7 mouse cellular contexts compared by ENCODE assay signal in genomic region chr16:8738542-8739514, GRCm38 (mm10). TPM values are rescaled to one million over a fixed set of nuclear protein-coding genes. Genes with fewer than 3 reads are reported as not detected.
DNase-seq lines count a peak whose midpoint lies in the region; ATAC-seq and TF ChIP-seq lines count a peak whose summit lies in the region.

No protein-coding gene starts in this region.

- DNase-seq in adrenal gland, postnatal 10 days: peak; percentile 95
- peak; percentile 89 for DNase-seq in embryo, embryonic 9.5 days (ENCODE audit: extremely low spot score)
- peak; percentile 91 for DNase-seq in limb, embryonic 10.5 days (ENCODE audit: low spot score)
- DNase-seq in skeletal muscle tissue, adult 2 months (ENCODE audit: low read depth, low spot score): peak; percentile 61

- H3K36me3 ChIP-seq in intestine, postnatal 0 days (ENCODE audit: control insufficient read depth, insufficient read depth): no peaks in the 10 kb centered on the region
- H3K36me3 ChIP-seq in limb, embryonic 10.5 days: peaks cover 4% of the 10 kb centered on the region; the same call in 1 of the 2 replicates
- H3K36me3 ChIP-seq in midbrain, embryonic 12.5 days: no peaks in the 10 kb centered on the region

- peak; percentile 74 for ATAC-seq in granulocyte monocyte progenitor cell, adult 5-6 weeks (replicated peaks; ENCODE audit: poor library complexity, severe bottlenecking)
- ATAC-seq in intestine, postnatal 0 days: peak; percentile 90
- ATAC-seq in midbrain, embryonic 12.5 days (ENCODE audit: low FRiP score, low read depth): peak; percentile 93

- TF ChIP-seq CTCF in intestine, postnatal 0 days (IDR thresholded peaks at IDR 0.05; ENCODE audit: low read depth): no peak

- H3K4me1 ChIP-seq in intestine, postnatal 0 days (replicated peaks; ENCODE audit: control insufficient read depth, insufficient read depth, low read length): peaks cover 13% of the 10 kb centered on the region; the same call in 1 of the 2 replicates
- H3K4me1 ChIP-seq in limb, embryonic 10.5 days: peaks cover 28% of the 10 kb centered on the region
- H3K4me1 ChIP-seq in midbrain, embryonic 12.5 days: peaks cover 32% of the 10 kb centered on the region

- H3K27ac ChIP-seq in intestine, postnatal 0 days (ENCODE audit: low read depth, low read length): peak overlapping the region; percentile 99
- peak overlapping the region; percentile 98 for H3K27ac ChIP-seq in limb, embryonic 10.5 days
- peak overlapping the region; percentile 94 for H3K27ac ChIP-seq in midbrain, embryonic 12.5 days (replicated peaks)

- no peaks in the 10 kb centered on the region for H3K9me3 ChIP-seq in intestine, postnatal 0 days (ENCODE audit: control insufficient read depth)
- no peaks in the 10 kb centered on the region for H3K9me3 ChIP-seq in limb, embryonic 10.5 days (replicated peaks)
- no peaks in the 10 kb centered on the region for H3K9me3 ChIP-seq in midbrain, embryonic 12.5 days

- H3K4me3 ChIP-seq in intestine, postnatal 0 days (ENCODE audit: low read depth, low read length): peak overlapping the region; percentile 69
- H3K4me3 ChIP-seq in limb, embryonic 10.5 days: peak overlapping the region; percentile 97
- peak overlapping the region; percentile 98 for H3K4me3 ChIP-seq in midbrain, embryonic 12.5 days

- H3K27me3 ChIP-seq in intestine, postnatal 0 days (replicated peaks; ENCODE audit: control insufficient read depth, insufficient read depth, low read length): no peaks in the 10 kb centered on the region
- H3K27me3 ChIP-seq in limb, embryonic 10.5 days (ENCODE audit: low read depth, poor library complexity, severe bottlenecking): no peaks in the 10 kb centered on the region
- H3K27me3 ChIP-seq in midbrain, embryonic 12.5 days: no peaks in the 10 kb centered on the region

- WGBS in intestine, postnatal 0 days: 2% methylated on average over 85 of the region's 126 CpGs
- 13% methylated on average over 125 of the region's 126 CpGs for WGBS in limb, embryonic 10.5 days
- WGBS in midbrain, embryonic 12.5 days: 2% methylated on average over 73 of the region's 126 CpGs

- peak overlapping the region; percentile 96 for H3K9ac ChIP-seq in intestine, postnatal 0 days (ENCODE audit: low read depth, low read length)
- H3K9ac ChIP-seq in midbrain, embryonic 12.5 days (replicated peaks): peak overlapping the region; percentile 92

- peak overlapping the region; percentile 93 for H3K4me2 ChIP-seq in intestine, postnatal 0 days (replicated peaks; ENCODE audit: low read depth)
- peak overlapping the region; percentile 65 for H3K4me2 ChIP-seq in midbrain, embryonic 12.5 days (replicated peaks)

RNA-seq across cellular contexts. Expression of gene Usp7, which starts 53.3 kb away (rescaled TPM):
- 100 to 1,000 TPM in 1 of 2 experiments, 10 to 100 TPM in 1; 88.5 to 109 TPM for total RNA-seq in adrenal gland, postnatal 10 days (2021)
- 130 and 144 TPM in 2 replicates for total RNA-seq in granulocyte monocyte progenitor cell, adult 5-6 weeks (2014; fragmentation: Nextera tagmentation)
- total RNA-seq in granulocyte monocyte progenitor cell, adult 5-6 weeks (2017): 142 and 158 TPM in 2 replicates
- 16.3 and 19.7 TPM in 2 replicates for polyA plus RNA-seq in intestine, postnatal 0 days (2015; fragmentation: Nextera tagmentation; extraction: Ambion mirVana)
- polyA plus RNA-seq in limb, embryonic 10.5 days (2016; fragmentation: Nextera tagmentation; extraction: Ambion mirVana): 28.9 and 32.8 TPM in 2 replicates
- 35.9 and 38.4 TPM in 2 replicates for polyA plus RNA-seq in midbrain, embryonic 12.5 days (2016; fragmentation: Nextera tagmentation; extraction: Ambion mirVana)

RNA-seq across cellular contexts. Expression of gene Gm5767, which starts 58.3 kb away (rescaled TPM):
- total RNA-seq in adrenal gland, postnatal 10 days (2021): not detected
- not detected in 2 replicates for total RNA-seq in granulocyte monocyte progenitor cell, adult 5-6 weeks (2014; fragmentation: Nextera tagmentation)
- not detected in 2 replicates for total RNA-seq in granulocyte monocyte progenitor cell, adult 5-6 weeks (2017)
- 0.22 TPM in 1 of 2 replicates, not detected in the other for polyA plus RNA-seq in intestine, postnatal 0 days (2015; fragmentation: Nextera tagmentation; extraction: Ambion mirVana)
- polyA plus RNA-seq in limb, embryonic 10.5 days (2016; fragmentation: Nextera tagmentation; extraction: Ambion mirVana): not detected in 2 replicates
- polyA plus RNA-seq in midbrain, embryonic 12.5 days (2016; fragmentation: Nextera tagmentation; extraction: Ambion mirVana): not detected in 2 replicates

Comparison
In these comparisons a context has a peak if more than half of its experiments do, and no peak if none do; other contexts are left out.
1. Peak in every context shown above with its lines: DNase-seq, ATAC-seq, H3K4me3 ChIP-seq and H3K27ac ChIP-seq.